Mouse (Mus musculus): ENCODE measurements around the gene A830005F24Rik.

GRCm38 (mm10) chr13:48561481-48561880, 48.1 kb downstream of the A830005F24Rik start:
- TF ChIP-seq CTCF (IDR thresholded peaks at IDR 0.05; ENCODE audit: borderline replicate concordance, extremely low read depth, insufficient read depth, insufficient read length) (no peak), POLR2A (IDR thresholded peaks at IDR 0.05; ENCODE audit: borderline replicate concordance, extremely low read depth, insufficient read depth, insufficient read length, poor library complexity, severe bottlenecking) (no peak)

All from brain, embryonic 14.5 days (tissue).